Mouse (Mus musculus) forebrain, postnatal 0 days (tissue): ENCODE results near the gene Elf1. TPM values are rescaled to one million over a fixed set of nuclear protein-coding genes. Genes with fewer than 3 reads are reported as not detected.

ENCODE experiments used
- ATAC-seq: fragments of 200-750 bp; cut with Nextera tagmentation; 2 replicates; pipeline ENCODE4 v1.8.0; 2017; ENCODE audit warnings: mild to moderate bottlenecking, moderate library complexity
- DNase-seq: peaks from one replicate; pipeline ENCODE4 v3.0.0-alpha.2; 2015
- H3K27ac ChIP-seq: fragments of 300-500 bp; sonication (generic); 2 replicates; pipeline ENCODE4 v1.5.1; 2014; ENCODE audit warnings: low read depth, mild to moderate bottlenecking, antibody characterized with exemption, low read length, moderate library complexity, mixed read lengths
- H3K27me3 ChIP-seq: fragments of 300-500 bp; sonication (generic); 2 replicates; pipeline ENCODE4 v1.6.1; 2014; ENCODE audit warnings: mild to moderate bottlenecking, low read length, mixed read lengths; ENCODE audit not compliant: insufficient read depth
- H3K36me3 ChIP-seq: fragments of 300-500 bp; sonication (generic); 2 replicates; pipeline ENCODE4 v1.6.1; 2014; ENCODE audit warnings: mild to moderate bottlenecking, moderate library complexity; ENCODE audit not compliant: insufficient read depth
- H3K4me1 ChIP-seq: fragments of 300-500 bp; sonication (generic); 2 replicates; pipeline ENCODE4 v1.6.1; 2014; ENCODE audit warnings: antibody characterized with exemption; ENCODE audit not compliant: insufficient read depth
- H3K4me2 ChIP-seq: fragments of 300-500 bp; sonication (generic); 2 replicates; pipeline ENCODE4 v1.6.1; 2014; ENCODE audit warnings: low read depth, mild to moderate bottlenecking, moderate library complexity
- H3K4me3 ChIP-seq: fragments of 300-500 bp; sonication (generic); 2 replicates; pipeline ENCODE4 v1.5.1; 2014; ENCODE audit warnings: low read depth, low read length, mixed read lengths
- H3K9ac ChIP-seq: fragments of 300-500 bp; sonication (generic); 2 replicates; pipeline ENCODE4 v1.6.1; 2014; ENCODE audit warnings: mild to moderate bottlenecking
- H3K9me3 ChIP-seq: fragments of 300-500 bp; sonication (generic); 2 replicates; pipeline ENCODE4 v1.6.1; 2016; ENCODE audit warnings: low read length
- CTCF ChIP-seq: sonication (generic); IDR thresholded peaks from 2 replicates; pipeline ENCODE4 v1.5.1; 2016; ENCODE audit warnings: antibody characterized with exemption, control low read depth, low read depth
- WGBS: fragments of 180-500 bp; shearing (Covaris S2); extraction: QIAGEN DNeasy Blood & Tissue Kit; methylation state at CpG from one replicate; pipeline ENCODE4 v1.1.7; 2014; 5-methylcytosine and 5-hydroxymethylcytosine counted together
- polyA plus RNA-seq: library from polyadenylated mRNA; unstranded; fragments of >200 nt; fragmentation: Nextera tagmentation; extraction: Ambion mirVana; gene quantifications from 2 replicates; pipeline ENCODE4 v1.2.1, GENCODE M21; 2015
- total RNA-seq: library from RNA; depleted of rRNA; stranded (reverse); fragments of >200 nt; gene quantifications from 2 replicates; pipeline ENCODE4 v1.2.3, GENCODE M21; 2014

The Elf1 gene
- total and polyA plus RNA-seq, 2 experiments from 2014 or later, result 2.3 to 8.9 TPM

GRCm38 (mm10) chr14:79549343-79549742 lies 68.3 kb downstream of the Elf1 start:
- 79% methylated on average over 7 of the region's 7 CpGs for WGBS
- no peak for TF ChIP-seq CTCF
- Histone ChIP-seq H3K9ac (no peak overlapping the region), H3K4me3 (no peak overlapping the region), H3K9me3 (no peaks in the 10 kb centered on the region), H3K4me1 (no peaks in the 10 kb centered on the region), H3K27ac (no peak overlapping the region), H3K36me3 (no peaks in the 10 kb centered on the region), H3K4me2 (no peak overlapping the region), H3K27me3 (no peaks in the 10 kb centered on the region)
- ATAC-seq (no peak), DNase-seq (peak; percentile 2)

GRCm38 (mm10) chr14:79551929-79552328 lies 70.9 kb downstream of the Elf1 start:
- DNase-seq (no peak), ATAC-seq (no peak)
- Histone ChIP-seq H3K27me3 (no peaks in the 10 kb centered on the region), H3K4me3 (no peak overlapping the region), H3K27ac (no peak overlapping the region), H3K4me2 (no peak overlapping the region), H3K36me3 (no peaks in the 10 kb centered on the region), H3K9ac (no peak overlapping the region), H3K4me1 (no peaks in the 10 kb centered on the region), H3K9me3 (no peaks in the 10 kb centered on the region)
- TF ChIP-seq CTCF, result no peak
- 97% methylated on average over 2 of the region's 2 CpGs for WGBS

GRCm38 (mm10) chr14:79552854-79553253 lies 71.9 kb downstream of the Elf1 start:
- H3K4me2 ChIP-seq, result no peak overlapping the region
- ATAC-seq (no peak), DNase-seq (no peak)
- H3K27me3 ChIP-seq, result no peaks in the 10 kb centered on the region
- no peak overlapping the region for H3K4me3 ChIP-seq
- 96% methylated on average over 1 of the region's 1 CpGs for WGBS
- no peaks in the 10 kb centered on the region for H3K9me3 ChIP-seq
- TF ChIP-seq CTCF, result no peak
- no peak overlapping the region for H3K9ac ChIP-seq
- no peaks in the 10 kb centered on the region for H3K36me3 ChIP-seq
- H3K4me1 ChIP-seq, result no peaks in the 10 kb centered on the region
- H3K27ac ChIP-seq, result no peak overlapping the region

GRCm38 (mm10) chr14:79557796-79558195 lies 76.8 kb downstream of the Elf1 start:
- Histone ChIP-seq H3K9ac (no peak overlapping the region), H3K4me1 (no peaks in the 10 kb centered on the region), H3K27me3 (no peaks in the 10 kb centered on the region), H3K36me3 (no peaks in the 10 kb centered on the region), H3K4me2 (no peak overlapping the region), H3K27ac (no peak overlapping the region), H3K9me3 (no peaks in the 10 kb centered on the region), H3K4me3 (no peak overlapping the region)
- no peak for ATAC-seq
- 89% methylated on average over 1 of the region's 1 CpGs for WGBS
- TF ChIP-seq CTCF, result no peak
- DNase-seq, result no peak

- H3K4me1 ChIP-seq, result no peaks in the 10 kb centered on the region
- ATAC-seq (no peak), DNase-seq (no peak)
- 23% methylated on average over 5 of the region's 5 CpGs for WGBS
- peak; percentile 56 for TF ChIP-seq CTCF
- H3K9me3 ChIP-seq, result no peaks in the 10 kb centered on the region
- no peak overlapping the region for H3K9ac ChIP-seq
- H3K4me2 ChIP-seq, result no peak overlapping the region
- H3K27ac ChIP-seq, result no peak overlapping the region
- H3K4me3 ChIP-seq, result no peak overlapping the region
- H3K27me3 ChIP-seq, result no peaks in the 10 kb centered on the region
- H3K36me3 ChIP-seq, result no peaks in the 10 kb centered on the region
Observed at GRCm38 (mm10) chr14:79562745-79563144, 81.8 kb downstream of the Elf1 start.

- Histone ChIP-seq H3K4me3 (no peak overlapping the region), H3K36me3 (no peaks in the 10 kb centered on the region), H3K27ac (no peak overlapping the region), H3K9ac (no peak overlapping the region), H3K27me3 (no peaks in the 10 kb centered on the region), H3K4me2 (no peak overlapping the region), H3K4me1 (no peaks in the 10 kb centered on the region), H3K9me3 (no peaks in the 10 kb centered on the region)
- DNase-seq (no peak), ATAC-seq (no peak)
- 0 out of 2 replicates have a peak, but pooled peaks have one; percentile 19 for TF ChIP-seq CTCF
- 72% methylated on average over 6 of the region's 6 CpGs for WGBS
Observed at GRCm38 (mm10) chr14:79564784-79565183, 83.8 kb downstream of the Elf1 start.

- no peak overlapping the region for H3K4me3 ChIP-seq
- no peaks in the 10 kb centered on the region for H3K9me3 ChIP-seq
- 93% methylated on average over 13 of the region's 13 CpGs for WGBS
- no peak for TF ChIP-seq CTCF
- no peak overlapping the region for H3K27ac ChIP-seq
- no peak for ATAC-seq
- no peaks in the 10 kb centered on the region for H3K4me1 ChIP-seq
- DNase-seq, result no peak
- no peak overlapping the region for H3K9ac ChIP-seq
- no peaks in the 10 kb centered on the region for H3K36me3 ChIP-seq
- no peaks in the 10 kb centered on the region for H3K27me3 ChIP-seq
- no peak overlapping the region for H3K4me2 ChIP-seq
Observed at GRCm38 (mm10) chr14:79573482-79574191, 92.6 kb downstream of the Elf1 start.
